Mouse (Mus musculus) stomach, embryonic 14.5 days (tissue): ENCODE results near the gene Ccdc191. TPM values are rescaled to one million over a fixed set of nuclear protein-coding genes. Genes with fewer than 3 reads are reported as not detected.

Experiments
- ATAC-seq: fragments of 200-750 bp; cut with Nextera tagmentation; 2 replicates; pipeline ENCODE4 v1.8.0; 2017; ENCODE audit warnings: low read depth, moderate TSS enrichment; ENCODE audit not compliant: insufficient number of reproducible peaks, insufficient read depth, low FRiP score
- H3K27ac ChIP-seq: fragments of 300-500 bp; sonication (generic); 2 replicates; pipeline ENCODE4 v1.5.1; 2014; ENCODE audit warnings: mild to moderate bottlenecking, low read length, moderate library complexity, mixed read lengths
- H3K27me3 ChIP-seq: fragments of 300-500 bp; sonication (generic); 2 replicates; pipeline ENCODE4 v1.6.1; 2014; ENCODE audit warnings: low read length, control low read depth, mixed read lengths; ENCODE audit not compliant: control insufficient read depth, insufficient read depth
- H3K36me3 ChIP-seq: fragments of 300-500 bp; sonication (generic); 2 replicates; pipeline ENCODE4 v1.6.1; 2014; ENCODE audit warnings: mild to moderate bottlenecking, control low read depth, low read length, moderate library complexity, mixed read lengths; ENCODE audit not compliant: control insufficient read depth, insufficient read depth
- H3K4me1 ChIP-seq: fragments of 300-500 bp; sonication (generic); 2 replicates; pipeline ENCODE4 v1.6.1; 2014; ENCODE audit warnings: low read length, control low read depth, mixed read lengths; ENCODE audit not compliant: control insufficient read depth, insufficient read depth
- H3K4me2 ChIP-seq: fragments of 300-500 bp; sonication (generic); replicated peaks from 2 replicates; pipeline ENCODE4 v1.6.1; 2014; ENCODE audit warnings: low read depth, low read length, control low read depth
- H3K4me3 ChIP-seq: fragments of 300-500 bp; sonication (generic); 2 replicates; pipeline ENCODE4 v1.5.1; 2014; ENCODE audit warnings: low read depth, low read length, control low read depth
- H3K9ac ChIP-seq: fragments of 300-500 bp; sonication (generic); replicated peaks from 2 replicates; pipeline ENCODE4 v1.6.1; 2014; ENCODE audit warnings: low read depth, mild to moderate bottlenecking, control low read depth, low read length, moderate library complexity, mixed read lengths
- H3K9me3 ChIP-seq: fragments of 300-500 bp; sonication (generic); 2 replicates; pipeline ENCODE4 v1.6.1; 2016; ENCODE audit warnings: low read depth, low read length, control low read depth; ENCODE audit not compliant: control insufficient read depth
- WGBS: fragments of 180-500 bp; shearing (Covaris S2); extraction: QIAGEN DNeasy Blood & Tissue Kit; methylation state at CpG from one replicate; pipeline ENCODE4 v1.1.7; 2014; 5-methylcytosine and 5-hydroxymethylcytosine counted together
- polyA plus RNA-seq: library from polyadenylated mRNA; unstranded; fragments of >200 nt; fragmentation: Nextera tagmentation; extraction: Ambion mirVana; gene quantifications from 2 replicates; pipeline ENCODE4 v1.2.1, GENCODE M21; 2014

Ccdc191 gene
- polyA plus RNA-seq, 1 experiment from 2014 or later: 8.9 TPM

- 84% methylated on average over 8 of the region's 8 CpGs for WGBS
- no peak for ATAC-seq
- Histone ChIP-seq H3K27ac (no peak overlapping the region), H3K4me1 (no peaks in the 10 kb centered on the region), H3K9me3 (no peaks in the 10 kb centered on the region), H3K36me3 (no peaks in the 10 kb centered on the region), H3K27me3 (no peaks in the 10 kb centered on the region), H3K4me2 (no peak overlapping the region), H3K4me3 (no peak overlapping the region), H3K9ac (no peak overlapping the region)
These were observed 45.3 kb downstream of the Ccdc191 start for GRCm38 (mm10) chr16:43934856-43935255.

- Histone ChIP-seq H3K27ac (no peak overlapping the region), H3K4me3 (no peak overlapping the region)
These were observed 45.8 kb downstream of the Ccdc191 start for GRCm38 (mm10) chr16:43935367-43935766.

GRCm38 (mm10) chr16:43935892-43936291 is 46.3 kb downstream of the Ccdc191 start:
- H3K9ac ChIP-seq: no peak overlapping the region
- H3K27me3 ChIP-seq: no peaks in the 10 kb centered on the region
- H3K4me2 ChIP-seq: no peak overlapping the region
- no peak overlapping the region for H3K4me3 ChIP-seq
- no peaks in the 10 kb centered on the region for H3K4me1 ChIP-seq
- no peaks in the 10 kb centered on the region for H3K36me3 ChIP-seq
- 58% methylated on average over 3 of the region's 3 CpGs for WGBS
- no peak overlapping the region for H3K27ac ChIP-seq
- ATAC-seq: no peak
- H3K9me3 ChIP-seq: no peaks in the 10 kb centered on the region

More at GRCm38 (mm10) chr16:43935367-43935766, 45.8 kb downstream of the Ccdc191 start:
- no peaks in the 10 kb centered on the region for H3K36me3 ChIP-seq
- no peaks in the 10 kb centered on the region for H3K4me1 ChIP-seq
- H3K27me3 ChIP-seq: no peaks in the 10 kb centered on the region
- 63% methylated on average over 3 of the region's 3 CpGs for WGBS
- no peaks in the 10 kb centered on the region for H3K9me3 ChIP-seq
- H3K9ac ChIP-seq: no peak overlapping the region
- no peak for ATAC-seq
- H3K4me2 ChIP-seq: no peak overlapping the region

GRCm38 (mm10) chr16:43940846-43941245 is 51.2 kb downstream of the Ccdc191 start:
- 88% methylated on average over 4 of the region's 4 CpGs for WGBS
- no peak overlapping the region for H3K9ac ChIP-seq
- no peaks in the 10 kb centered on the region for H3K4me1 ChIP-seq
- H3K27me3 ChIP-seq: no peaks in the 10 kb centered on the region
- H3K27ac ChIP-seq: no peak overlapping the region
- H3K9me3 ChIP-seq: no peaks in the 10 kb centered on the region
- H3K36me3 ChIP-seq: no peaks in the 10 kb centered on the region
- no peak for ATAC-seq
- no peak overlapping the region for H3K4me2 ChIP-seq
- H3K4me3 ChIP-seq: no peak overlapping the region

GRCm38 (mm10) chr16:43945351-43945750 is 55.8 kb downstream of the Ccdc191 start:
- Histone ChIP-seq H3K4me1 (no peaks in the 10 kb centered on the region), H3K27ac (no peak overlapping the region), H3K4me3 (no peak overlapping the region), H3K9me3 (no peaks in the 10 kb centered on the region), H3K4me2 (no peak overlapping the region), H3K36me3 (no peaks in the 10 kb centered on the region), H3K9ac (no peak overlapping the region), H3K27me3 (no peaks in the 10 kb centered on the region)
- WGBS: 60% methylated on average over 3 of the region's 3 CpGs
- no peak for ATAC-seq

- no peaks in the 10 kb centered on the region for H3K36me3 ChIP-seq
- no peaks in the 10 kb centered on the region for H3K9me3 ChIP-seq
- H3K27me3 ChIP-seq: no peaks in the 10 kb centered on the region
- H3K9ac ChIP-seq: no peak overlapping the region
- no peak overlapping the region for H3K4me2 ChIP-seq
- H3K4me1 ChIP-seq: no peaks in the 10 kb centered on the region
- ATAC-seq: no peak
- H3K4me3 ChIP-seq: no peak overlapping the region
- 39% methylated on average over 3 of the region's 3 CpGs for WGBS
- no peak overlapping the region for H3K27ac ChIP-seq
These were observed 56.3 kb downstream of the Ccdc191 start for GRCm38 (mm10) chr16:43945869-43946268.

GRCm38 (mm10) chr16:43951591-43951990 is 62.0 kb downstream of the Ccdc191 start:
- Histone ChIP-seq H3K4me2 (no peak overlapping the region), H3K4me1 (peaks cover 5% of the 10 kb centered on the region; the same call in 1 of the 2 replicates), H3K27ac (no peak overlapping the region), H3K36me3 (no peaks in the 10 kb centered on the region), H3K4me3 (no peak overlapping the region), H3K27me3 (no peaks in the 10 kb centered on the region), H3K9ac (no peak overlapping the region), H3K9me3 (no peaks in the 10 kb centered on the region)
- ATAC-seq: peak; percentile 61; the same call in 1 of the 2 replicates
- 54% methylated on average over 4 of the region's 4 CpGs for WGBS

- no peak for ATAC-seq
- WGBS: 46% methylated on average over 6 of the region's 6 CpGs
- Histone ChIP-seq H3K27ac (no peak overlapping the region), H3K9ac (no peak overlapping the region), H3K27me3 (no peaks in the 10 kb centered on the region), H3K9me3 (no peaks in the 10 kb centered on the region), H3K4me1 (peaks cover 5% of the 10 kb centered on the region; the same call in 1 of the 2 replicates), H3K4me3 (no peak overlapping the region), H3K36me3 (no peaks in the 10 kb centered on the region), H3K4me2 (no peak overlapping the region)
These were observed 65.3 kb downstream of the Ccdc191 start for GRCm38 (mm10) chr16:43954913-43955312.

GRCm38 (mm10) chr16:43958038-43958437 is 68.4 kb downstream of the Ccdc191 start:
- H3K36me3 ChIP-seq: no peaks in the 10 kb centered on the region
- no peak overlapping the region for H3K27ac ChIP-seq
- H3K9ac ChIP-seq: no peak overlapping the region
- H3K9me3 ChIP-seq: no peaks in the 10 kb centered on the region
- H3K4me2 ChIP-seq: no peak overlapping the region
- WGBS: 89% methylated on average over 4 of the region's 4 CpGs
- no peaks in the 10 kb centered on the region for H3K27me3 ChIP-seq
- H3K4me3 ChIP-seq: no peak overlapping the region
- no peak for ATAC-seq
- H3K4me1 ChIP-seq: no peaks in the 10 kb centered on the region
